Mouse (Mus musculus) urinary bladder, postnatal 4 days (tissue): Measurements from ENCODE around the gene Tnfaip2.
A peak's percentile ranks its signal among the peaks of the same experiment; 100 is the strongest.

Experiments used
- DNase-seq, 2 experiments: peaks; one replicate each; pipeline ENCODE4 v3.0.0; 2021 to 2022; ENCODE audit warnings: low spot score in 2 of 2

Gene Tnfaip2

GRCm38 (mm10) chr12:111442309-111443010 is at the start of gene Tnfaip2:
TSS of gene Tnfaip2 (plus strand) at chr12:111442469.
- peak; percentile 79 to 81 for DNase-seq

- DNase-seq = no peak
These were observed 48.3 kb upstream of the Tnfaip2 start for GRCm38 (mm10) chr12:111394008-111394407.

DNA sequence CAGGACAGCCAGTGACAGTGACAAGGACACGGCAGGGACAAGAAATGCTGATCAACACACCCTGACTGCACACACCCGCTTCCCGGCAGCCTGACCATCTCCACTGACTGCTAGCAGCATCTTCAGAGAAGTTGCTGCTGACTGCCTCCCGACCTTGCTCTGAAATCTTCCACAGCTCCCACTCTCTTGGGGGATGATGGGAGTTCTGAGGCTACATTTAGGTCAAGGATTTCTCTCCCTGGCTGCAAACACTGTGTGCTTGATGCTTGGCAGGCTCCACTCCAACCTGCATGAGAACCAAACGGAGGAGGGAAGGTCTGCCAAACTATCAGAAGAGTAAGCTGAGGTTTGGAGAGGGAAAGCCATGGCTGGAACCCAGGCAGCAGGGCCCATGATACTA is 45.3 kb upstream of the Tnfaip2 start:
- peak in 1 of 2 experiments; percentile 26 for DNase-seq

DNA sequence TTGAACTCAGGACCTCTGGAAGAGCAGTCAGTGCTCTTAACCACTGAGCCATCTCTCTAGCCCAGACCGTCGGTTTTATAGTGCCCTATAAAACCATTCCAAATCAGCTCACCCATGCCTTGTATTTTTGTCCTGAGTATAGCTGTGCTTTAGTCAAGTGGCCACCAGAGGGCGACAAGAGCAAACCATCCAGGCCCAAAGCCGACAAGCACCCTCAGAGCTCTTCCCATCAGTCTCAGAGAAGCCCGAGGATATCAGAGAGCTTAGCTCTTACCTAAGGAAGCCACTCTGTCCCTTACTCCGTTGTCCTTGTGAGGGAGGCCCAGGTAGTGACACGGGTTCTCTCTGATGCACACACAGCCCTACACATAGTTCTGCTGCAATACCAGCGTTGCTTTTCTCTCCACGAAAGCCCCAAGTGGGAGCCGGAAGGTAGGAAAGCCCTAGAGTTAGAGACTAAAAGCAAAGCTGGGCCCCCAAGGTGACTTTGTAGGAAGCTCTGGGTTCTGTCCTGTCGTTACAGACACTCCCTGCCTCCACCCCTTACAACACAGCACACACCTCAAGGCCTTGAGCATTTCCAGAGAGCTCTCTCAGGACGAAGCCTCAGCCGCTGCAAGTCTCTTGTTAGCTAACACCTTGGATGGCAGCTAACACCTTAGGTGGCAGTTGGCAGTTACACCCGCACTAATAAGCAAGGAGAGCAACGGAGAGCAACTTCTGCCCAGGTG is 40.6 kb upstream of the Tnfaip2 start:
- DNase-seq = peak; percentile 62 to 80

GRCm38 (mm10) chr12:111404880-111405279 is 37.4 kb upstream of the Tnfaip2 start:
- DNase-seq = no peak

- DNase-seq = no peak
These were observed 35.6 kb upstream of the Tnfaip2 start, which contains the start of gene Lbhd2 for GRCm38 (mm10) chr12:111406622-111407021. TSS of gene Lbhd2 (plus strand) at chr12:111406809.

DNA sequence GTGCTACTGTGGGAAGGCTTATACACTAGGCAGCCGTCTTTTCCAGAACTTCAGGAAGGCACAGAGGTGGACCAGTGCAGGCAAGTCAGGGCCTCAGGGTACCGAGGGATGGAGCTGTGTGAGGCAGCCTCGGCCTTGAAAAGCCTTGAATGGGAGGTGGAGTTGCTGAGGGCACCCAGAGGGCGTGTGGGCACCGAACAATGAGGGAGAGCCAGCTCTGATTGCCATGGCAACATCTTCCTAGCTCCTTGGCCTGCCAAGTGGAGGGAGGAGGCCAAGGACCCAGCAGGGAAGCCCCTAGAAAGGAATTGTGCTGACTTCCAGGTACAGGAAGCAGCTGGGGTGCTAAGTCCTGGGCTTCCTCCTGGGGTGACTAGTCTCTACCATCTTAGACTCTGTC is 32.7 kb upstream of the Tnfaip2 start:
- DNase-seq = no peak

GRCm38 (mm10) chr12:111411631-111412355 is 30.5 kb upstream of the Tnfaip2 start:
- no peak for DNase-seq

GRCm38 (mm10) chr12:111412581-111413284 is 29.5 kb upstream of the Tnfaip2 start:
- no peak for DNase-seq

- DNase-seq = peak; percentile 86 to 93
These were observed 29.0 kb upstream of the Tnfaip2 start for GRCm38 (mm10) chr12:111413300-111413699.

DNA sequence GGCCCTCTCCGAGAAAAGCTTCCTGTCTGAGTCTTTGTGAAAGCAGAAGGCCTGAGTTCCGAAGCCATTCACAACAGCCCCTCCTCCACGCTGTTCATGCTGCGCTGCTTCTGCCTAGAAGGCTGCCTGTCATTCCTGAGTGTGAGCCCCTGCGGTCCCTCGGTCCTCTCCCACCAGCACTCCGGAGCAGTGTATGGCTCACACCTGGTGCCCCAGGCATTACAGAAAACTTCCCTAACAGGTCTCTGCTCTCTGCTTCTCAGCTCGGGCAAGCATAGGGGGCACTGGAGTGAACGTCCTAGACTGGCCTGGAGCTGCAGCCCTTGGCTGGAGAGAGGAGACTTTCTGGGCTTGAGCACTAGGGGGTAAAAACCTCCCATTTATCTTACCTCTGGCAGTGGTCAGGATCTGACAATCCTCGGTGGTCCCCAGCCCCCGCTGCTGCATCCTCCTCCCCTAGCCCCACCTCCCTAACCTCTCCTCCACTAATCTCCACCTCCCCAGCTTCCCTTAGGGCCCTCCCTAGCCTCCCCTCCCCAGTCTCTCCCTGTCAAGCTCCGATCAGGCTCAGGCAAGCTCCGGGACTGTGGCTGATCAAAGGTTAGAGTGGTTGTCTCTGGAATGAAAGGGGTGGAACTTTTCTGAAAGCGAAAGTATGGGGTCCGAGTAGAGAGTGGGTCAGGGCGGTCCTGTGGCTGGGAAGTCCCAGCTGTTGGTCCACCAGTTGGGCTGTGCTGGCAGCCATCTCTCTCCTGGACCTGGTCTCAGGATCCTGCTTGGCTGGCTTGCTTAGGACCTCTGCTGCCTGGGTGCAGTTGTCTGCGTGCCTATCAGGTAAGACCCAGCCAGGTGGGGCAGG is 25.1 kb upstream of the Tnfaip2 start, which contains the start of gene Exoc3l4:
TSS of gene Exoc3l4 (plus strand) at position 97 of the 859 bp plus-strand sequence.
- DNase-seq = no peak

DNA sequence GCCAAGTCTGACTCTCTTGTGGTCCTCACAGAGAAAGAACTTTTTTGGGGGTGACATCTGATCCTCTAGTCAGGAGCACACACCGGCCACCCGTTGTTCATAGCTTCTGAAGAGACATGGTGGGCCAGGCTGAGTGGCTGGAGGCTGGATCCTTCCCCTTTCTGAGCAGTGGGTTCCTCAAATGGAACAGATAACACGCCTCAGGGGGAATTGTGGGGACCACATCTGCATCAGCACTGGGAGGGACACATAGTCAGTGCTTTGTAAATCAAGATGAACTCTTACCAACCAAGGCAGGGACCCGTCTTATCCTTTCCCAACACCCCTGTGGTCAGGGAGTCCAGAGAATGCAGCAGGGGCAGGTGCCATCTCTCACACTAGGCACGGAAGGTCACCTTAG is 22.4 kb upstream of the Tnfaip2 start:
- no peak for DNase-seq

GRCm38 (mm10) chr12:111420946-111421709 is 21.1 kb upstream of the Tnfaip2 start:
- DNase-seq = no peak

- DNase-seq = no peak
These were observed 19.4 kb upstream of the Tnfaip2 start for GRCm38 (mm10) chr12:111422852-111423251.

DNA sequence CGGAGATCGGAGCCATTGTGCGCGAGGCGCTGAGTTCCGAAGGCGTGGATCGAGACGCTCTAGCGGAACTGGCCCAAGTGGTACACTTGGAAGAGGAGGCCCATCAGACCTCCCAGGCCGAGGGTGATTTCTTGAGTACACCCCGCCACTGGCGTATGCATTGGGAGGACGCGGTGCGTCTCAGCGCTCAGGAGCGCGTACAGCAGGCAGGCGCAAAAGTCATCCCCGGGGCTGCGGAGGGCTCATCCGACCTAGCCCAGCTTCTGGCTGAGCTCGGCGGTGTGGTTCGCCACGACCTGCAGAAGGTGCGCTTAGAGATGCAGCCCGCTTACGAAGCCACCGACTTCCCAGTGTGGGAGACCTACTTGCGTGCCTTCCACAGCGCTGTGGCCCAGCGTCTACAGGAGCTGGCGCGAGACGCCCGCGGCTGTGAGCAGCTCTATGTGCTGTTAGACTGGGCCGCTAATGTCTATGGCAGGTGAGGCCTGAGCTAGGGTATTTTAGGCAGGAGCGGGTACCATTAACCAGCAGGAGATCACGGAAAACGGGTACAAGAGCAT is 18.6 kb upstream of the Tnfaip2 start:
- DNase-seq = no peak

- DNase-seq = no peak
These were observed 17.7 kb upstream of the Tnfaip2 start for GRCm38 (mm10) chr12:111424547-111424946.

- DNase-seq = peak; percentile 77 to 90
These were observed 17.0 kb upstream of the Tnfaip2 start for GRCm38 (mm10) chr12:111425258-111425657.

- peak; percentile 82 to 96 for DNase-seq
These were observed 16.3 kb upstream of the Tnfaip2 start for GRCm38 (mm10) chr12:111425789-111426460.
